Mouse (Mus musculus) embryonic fibroblast, embryonic 13.5 days (primary cell): ENCODE data around the gene Tmem175. TPM values are rescaled to one million over a fixed set of nuclear protein-coding genes. Genes with fewer than 3 reads are reported as not detected.
"Not testable (repeated sequence)": the region's sequence is repeated elsewhere in the genome, so short reads cannot be mapped to it uniquely, and the experiment has no call there.

Experiments used
- H3K27ac ChIP-seq: 2 replicates; pipeline ENCODE4 v1.5.1; 2012; ENCODE audit warnings: low read length, control low read depth, inconsistent platforms; ENCODE audit not compliant: insufficient read depth
- H3K4me1 ChIP-seq: 2 replicates; pipeline ENCODE4 v1.6.1; 2011; ENCODE audit warnings: low read length; ENCODE audit not compliant: control insufficient read depth, insufficient read depth
- H3K4me3 ChIP-seq: 2 replicates; pipeline ENCODE4 v1.5.1; 2011; ENCODE audit warnings: mild to moderate bottlenecking, control low read depth, low read length; ENCODE audit not compliant: insufficient read depth
- CTCF ChIP-seq: IDR thresholded peaks from 2 replicates; pipeline ENCODE4 v1.5.1; 2011; ENCODE audit warnings: mild to moderate bottlenecking, control low read depth, low read length, moderate library complexity, borderline replicate concordance; ENCODE audit not compliant: insufficient read depth
- POLR2A ChIP-seq: IDR thresholded peaks from 2 replicates; pipeline ENCODE4 v1.6.1; 2011; ENCODE audit warnings: low read depth, mild to moderate bottlenecking, control low read depth, low read length, moderate library complexity
- polyA plus RNA-seq: library from polyadenylated mRNA; stranded (reverse); fragments of >200 nt; gene quantifications from 2 replicates; pipeline ENCODE4 v1.2.4, GENCODE M21; 2011; ENCODE audit warnings: low read depth; ENCODE audit not compliant: missing spikeins, insufficient read length

Tmem175 gene
- 29.0 and 36.3 TPM in 2 replicates for polyA plus RNA-seq

DNA sequence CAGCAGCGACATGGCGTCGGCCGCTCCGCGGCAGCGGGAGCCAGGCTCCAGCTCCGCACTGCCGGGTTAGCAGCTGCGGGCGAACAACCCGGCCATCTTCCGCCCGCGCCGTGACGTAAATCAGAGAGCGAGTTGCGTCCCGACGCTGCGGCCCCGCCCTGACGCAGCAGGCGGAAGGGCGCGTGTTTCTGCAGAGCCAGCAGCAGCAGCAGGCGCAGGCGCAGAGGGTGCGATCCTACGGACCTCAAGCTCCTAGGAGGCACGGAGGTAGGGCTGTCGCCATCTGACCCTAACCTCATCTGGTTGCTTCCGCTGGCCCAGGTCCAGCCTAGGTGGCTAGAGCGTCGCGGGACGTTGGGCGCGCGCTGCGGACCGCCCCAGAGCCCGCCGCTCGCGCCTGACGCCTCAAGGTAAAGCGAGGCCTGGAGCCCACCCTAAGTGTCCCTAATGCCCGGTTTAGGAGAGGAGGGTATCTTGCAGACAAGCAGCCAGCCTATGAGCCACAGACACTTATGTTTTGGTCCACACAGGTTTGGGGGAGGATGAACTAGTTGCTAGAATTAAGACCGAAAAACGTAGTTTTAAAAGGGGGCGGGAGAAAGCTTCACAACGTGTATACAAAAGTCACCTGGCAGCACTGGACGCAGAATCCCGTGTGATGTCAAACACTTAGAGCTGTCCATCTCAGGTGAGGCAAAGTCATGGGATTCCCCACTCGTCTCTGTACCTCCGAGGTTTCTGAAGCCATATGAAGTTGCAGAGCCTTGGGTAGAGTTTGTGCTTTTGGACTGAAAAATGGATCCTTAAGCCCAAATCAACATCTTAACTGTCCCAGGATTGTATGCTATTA lies at the start of gene Tmem175, which contains the start of gene Gak:
Gene Tmem175, plus strand, starts transcription at position 137 of the 850 bp plus-strand sequence.
Gene Gak, minus strand, starts transcription at position 122 of the 850 bp plus-strand sequence.
- no peak within 1 kb of the TSS; the same call in 1 of the 2 replicates for H3K27ac ChIP-seq
- H3K4me3 ChIP-seq = peak within 1 kb of the TSS; percentile 76
- H3K4me1 ChIP-seq = peaks cover 5% of the 10 kb centered on the region
- TF ChIP-seq POLR2A (peak; percentile 96), CTCF (no peak)

GRCm38 (mm10) chr5:108581361-108581891 lies 48.1 kb upstream of the Tmem175 start:
- Histone ChIP-seq H3K27ac (no peak overlapping the region), H3K4me1 (no peaks in the 10 kb centered on the region), H3K4me3 (no peak overlapping the region)
- TF ChIP-seq POLR2A (no peak), CTCF (no peak)

- TF ChIP-seq POLR2A (no peak), CTCF (no peak)
- Histone ChIP-seq H3K27ac (no peak overlapping the region), H3K4me1 (no peaks in the 10 kb centered on the region), H3K4me3 (no peak overlapping the region)
These were observed 29.6 kb upstream of the Tmem175 start for GRCm38 (mm10) chr5:108599923-108600322.

- no peaks in the 10 kb centered on the region for H3K4me1 ChIP-seq
- no peak overlapping the region for H3K27ac ChIP-seq
- no peak for TF ChIP-seq POLR2A
- TF ChIP-seq CTCF = no peak
- no peak overlapping the region for H3K4me3 ChIP-seq
These were observed 27.0 kb upstream of the Tmem175 start for GRCm38 (mm10) chr5:108602537-108602936.

DNA sequence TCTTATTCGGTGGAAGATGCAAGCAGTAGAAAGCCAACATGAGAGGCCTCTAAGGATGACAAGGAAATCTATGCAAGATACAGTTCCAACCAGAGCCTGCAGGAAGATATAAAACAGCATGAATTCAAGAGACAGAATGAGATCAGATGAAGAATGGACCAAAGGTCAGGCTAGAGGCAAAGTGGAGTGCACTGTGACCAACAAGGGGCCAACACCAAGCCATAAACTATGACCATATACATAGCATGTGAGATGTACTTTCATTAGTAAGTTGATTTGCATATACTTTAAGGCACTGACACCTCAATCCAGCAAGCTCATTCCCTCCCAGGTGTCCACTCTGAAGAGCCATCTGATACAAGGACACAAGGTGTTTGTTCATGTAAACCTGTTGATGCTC lies 19.1 kb upstream of the Tmem175 start:
- Histone ChIP-seq H3K4me3 (no peak overlapping the region), H3K27ac (no peak overlapping the region), H3K4me1 (no peaks in the 10 kb centered on the region)
- TF ChIP-seq POLR2A (no peak), CTCF (no peak)

- Histone ChIP-seq H3K27ac (no peak overlapping the region), H3K4me3 (no peak overlapping the region), H3K4me1 (peaks cover 3% of the 10 kb centered on the region; the same call in 1 of the 2 replicates)
- TF ChIP-seq CTCF = no peak
- TF ChIP-seq POLR2A = no peak
These were observed 7.7 kb upstream of the Tmem175 start for GRCm38 (mm10) chr5:108621870-108622269.

DNA sequence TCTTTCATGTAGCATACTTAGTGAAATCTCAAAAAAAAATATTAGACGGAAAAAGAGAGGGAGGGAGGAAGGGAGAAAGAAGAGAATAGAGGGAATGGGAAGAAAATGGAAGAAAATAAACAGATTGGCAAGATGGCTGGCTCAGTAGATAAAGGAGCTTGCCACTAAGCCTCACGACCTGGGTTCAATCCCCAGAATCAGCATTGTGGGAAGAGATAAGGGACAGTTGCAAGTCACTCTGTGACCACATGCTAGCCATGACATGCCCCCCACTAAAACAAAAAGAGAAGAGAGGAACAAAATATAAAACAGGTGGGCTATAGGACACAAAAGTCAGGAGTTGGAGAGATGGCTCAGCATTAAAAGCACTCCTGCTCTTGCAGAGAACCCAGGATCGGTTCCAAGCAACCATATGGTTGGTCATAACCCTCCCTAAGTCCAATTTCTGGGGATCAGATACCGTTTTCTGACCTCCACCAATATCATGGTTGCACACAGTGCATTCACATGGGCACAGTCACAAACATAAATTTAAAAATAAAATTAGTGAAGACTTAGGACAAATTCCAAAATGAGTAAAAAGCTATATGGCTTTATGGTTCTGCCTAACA lies 3.4 kb upstream of the Tmem175 start:
- H3K27ac ChIP-seq = no peak overlapping the region
- TF ChIP-seq CTCF = no peak
- TF ChIP-seq POLR2A = no peak
- H3K4me3 ChIP-seq = no peak overlapping the region
- H3K4me1 ChIP-seq = peaks cover 5% of the 10 kb centered on the region

DNA sequence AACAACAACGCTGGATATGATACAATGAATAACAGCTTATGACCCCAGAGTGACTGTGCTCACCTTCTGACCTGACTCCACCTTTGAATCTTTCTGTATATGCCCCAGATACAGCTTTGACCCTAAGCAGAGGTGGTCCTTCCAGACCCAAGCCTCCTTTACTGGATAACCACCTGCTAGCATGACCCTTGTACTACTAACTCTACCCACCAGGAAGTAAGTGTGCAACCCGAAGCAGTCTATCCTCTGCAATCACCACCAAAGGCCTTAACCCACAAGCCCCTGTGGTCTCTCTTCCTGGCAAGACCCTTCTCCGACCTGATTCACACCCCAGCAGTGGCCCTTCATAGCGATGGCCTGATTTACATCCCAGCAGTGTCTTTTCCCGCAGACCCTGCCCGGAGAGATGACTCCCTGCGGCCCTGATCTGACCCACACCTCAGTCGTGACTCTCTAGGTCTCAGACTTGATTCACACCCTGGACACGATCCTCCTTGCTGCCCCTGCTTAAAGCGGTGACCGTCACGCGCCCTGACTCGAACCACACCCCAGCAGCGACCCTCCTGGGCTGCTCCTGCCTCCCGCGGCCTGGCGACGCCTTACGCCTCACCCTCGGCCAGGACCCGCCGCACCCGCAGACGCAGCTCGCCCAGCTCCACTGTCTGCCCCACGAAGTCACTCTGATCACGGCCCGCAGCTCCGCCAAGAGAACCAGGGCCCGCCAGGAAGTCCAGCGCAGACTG lies 508 bp upstream of the Tmem175 start:
- H3K4me1 ChIP-seq = peaks cover 5% of the 10 kb centered on the region
- no peak overlapping the region; the same call in 1 of the 2 replicates for H3K27ac ChIP-seq
- H3K4me3 ChIP-seq = peak overlapping the region; percentile 76
- no peak for TF ChIP-seq CTCF
- TF ChIP-seq POLR2A = no peak

GRCm38 (mm10) chr5:108633676-108634075 lies 4.1 kb downstream of the Tmem175 start:
- Histone ChIP-seq H3K27ac (no peak overlapping the region), H3K4me3 (no peak overlapping the region), H3K4me1 (no peaks in the 10 kb centered on the region; the same call in 1 of the 2 replicates)
- TF ChIP-seq POLR2A (no peak), CTCF (no peak)

DNA sequence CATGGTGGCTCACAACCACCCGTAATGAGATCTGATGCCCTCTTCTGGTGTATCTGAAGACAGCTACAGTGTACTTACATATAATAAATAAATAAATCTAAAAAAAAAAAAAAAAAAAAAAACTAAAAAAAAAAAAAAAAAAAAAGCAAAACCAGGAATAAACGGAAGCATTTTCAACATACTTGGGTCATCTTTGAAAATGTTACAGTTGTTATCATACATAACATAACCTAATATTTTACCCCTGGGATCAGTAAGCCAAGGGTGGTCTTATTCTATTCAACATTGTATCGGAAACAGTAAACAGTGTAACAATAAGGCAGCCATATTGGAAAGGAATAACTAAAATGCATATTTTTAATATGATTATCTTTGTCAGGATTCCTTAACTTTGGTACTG lies 4.5 kb downstream of the Tmem175 start:
- H3K4me1 ChIP-seq, H3K27ac ChIP-seq, H3K4me3 ChIP-seq: not testable (repeated sequence)
